Mouse (Mus musculus): ENCODE data around the gene Vmn2r58. TPM values are rescaled to one million over a fixed set of nuclear protein-coding genes. Genes with fewer than 3 reads are reported as not detected.
"Not testable (repeated sequence)": the region's sequence is repeated elsewhere in the genome, so short reads cannot be mapped to it uniquely, and the experiment has no call there.

The Vmn2r58 gene
- not detected in 2 replicates for polyA plus RNA-seq (2012; rRNA removed)
- polyA plus RNA-seq (2014; fragmentation: Nextera tagmentation; extraction: Ambion mirVana) = not detected in 2 replicates

DNA sequence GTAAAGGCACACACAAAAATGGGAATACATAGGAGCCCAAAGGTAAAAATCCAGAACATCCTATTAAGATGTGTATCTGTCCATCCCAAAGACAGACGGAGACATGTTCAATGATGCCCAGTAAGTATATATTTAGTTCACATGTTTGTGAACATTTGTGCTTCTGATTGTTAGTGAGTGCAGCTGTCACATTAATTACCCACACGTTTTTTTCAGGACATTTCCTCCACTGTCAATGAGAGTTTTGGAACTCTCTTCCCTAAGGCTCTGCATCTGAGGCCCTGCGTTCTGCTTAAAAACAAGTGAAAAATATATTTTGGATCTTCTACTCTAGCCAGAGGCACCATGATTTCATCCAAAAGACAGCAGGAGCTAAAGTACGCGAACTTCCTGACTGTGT is at the start of gene Vmn2r58:
Vmn2r58 (minus strand) TSS at position 101 of the 400 bp plus-strand sequence.
- H3K4me2 ChIP-seq (replicated peaks; ENCODE audit: low read depth, low read length, severe bottlenecking); H3K27me3 ChIP-seq (ENCODE audit: control insufficient read depth, insufficient read depth, low read length); H3K36me3 ChIP-seq (ENCODE audit: control insufficient read depth, insufficient read depth, low read length); H3K27ac ChIP-seq (replicated peaks; ENCODE audit: low read depth, low read length); ATAC-seq (ENCODE audit: low FRiP score, low read depth); H3K9ac ChIP-seq (ENCODE audit: low read depth, low read length, severe bottlenecking); H3K9me3 ChIP-seq (ENCODE audit: control insufficient read depth, low read length); H3K4me1 ChIP-seq (ENCODE audit: control insufficient read depth, insufficient read depth, low read length); H3K4me3 ChIP-seq (replicated peaks; ENCODE audit: low read length); DNase-seq (ENCODE audit: low spot score): not testable (repeated sequence)
- 83% methylated on average over 5 of the region's 5 CpGs for WGBS

Other genes with a start within 250 kb of the Vmn2r58 start
- gene Zfp788, start 239.5 kb downstream of the Vmn2r58 start, polyA plus RNA-seq (2012; rRNA removed) = 9.5 and 11.4 TPM in 2 replicates
- gene Zfp788, start 239.5 kb downstream of the Vmn2r58 start, polyA plus RNA-seq (2014; fragmentation: Nextera tagmentation; extraction: Ambion mirVana) = 13.4 and 15.7 TPM in 2 replicates
- gene Vmn2r59, start 186.3 kb upstream of the Vmn2r58 start, polyA plus RNA-seq (2012; rRNA removed) = not detected in 2 replicates
- not detected in 2 replicates for gene Vmn2r59, start 186.3 kb upstream of the Vmn2r58 start, polyA plus RNA-seq (2014; fragmentation: Nextera tagmentation; extraction: Ambion mirVana)
- gene Vmn2r60, start 235.1 kb upstream of the Vmn2r58 start, polyA plus RNA-seq (2012; rRNA removed) = under 0.01 and 0.01 TPM in 2 replicates
- not detected in 2 replicates for gene Vmn2r60, start 235.1 kb upstream of the Vmn2r58 start, polyA plus RNA-seq (2014; fragmentation: Nextera tagmentation; extraction: Ambion mirVana)